Mouse (Mus musculus) ES-Bruce4 (cell line): ENCODE results near the gene Cfap36. TPM values are rescaled to one million over a fixed set of nuclear protein-coding genes. Genes with fewer than 3 reads are reported as not detected.

Experiments used
- H3K27ac ChIP-seq: 2 replicates; pipeline ENCODE4 v1.5.1; 2012; ENCODE audit warnings: low read length, inconsistent platforms; ENCODE audit not compliant: insufficient read depth
- H3K27me3 ChIP-seq: 2 replicates; pipeline ENCODE4 v1.6.1; 2012; ENCODE audit warnings: mild to moderate bottlenecking, low read length, inconsistent platforms; ENCODE audit not compliant: control insufficient read depth, poor library complexity, insufficient read depth, severe bottlenecking
- H3K36me3 ChIP-seq: 2 replicates; pipeline ENCODE4 v1.6.1; 2012; ENCODE audit warnings: inconsistent platforms, mild to moderate bottlenecking, low read length, moderate library complexity; ENCODE audit not compliant: control insufficient read depth, poor library complexity, insufficient read depth, severe bottlenecking
- H3K4me1 ChIP-seq: one replicate; pipeline ENCODE4 v1.8.1; 2011; ENCODE audit warnings: low read length; ENCODE audit not compliant: control insufficient read depth, insufficient read depth
- H3K4me3 ChIP-seq: 2 replicates; pipeline ENCODE4 v1.5.1; 2011; ENCODE audit warnings: low read depth, mild to moderate bottlenecking, low read length
- H3K9ac ChIP-seq: 2 replicates; pipeline ENCODE4 v1.6.1; 2012; ENCODE audit warnings: low read depth, mild to moderate bottlenecking, inconsistent platforms; ENCODE audit not compliant: poor library complexity, severe bottlenecking
- H3K9me3 ChIP-seq: replicated peaks from 2 replicates; pipeline ENCODE4 v1.6.1; 2012; ENCODE audit warnings: mild to moderate bottlenecking, low read length, inconsistent platforms; ENCODE audit not compliant: control insufficient read depth, poor library complexity, insufficient read depth, severe bottlenecking
- CTCF ChIP-seq: IDR thresholded peaks from one replicate; pipeline ENCODE4 v1.8.1; 2011; ENCODE audit warnings: low read depth, low read length
- EP300 ChIP-seq: IDR thresholded peaks from 2 replicates; pipeline ENCODE4 v1.6.1; 2011; ENCODE audit warnings: low read depth, low read length; ENCODE audit not compliant: insufficient read depth
- POLR2A ChIP-seq: IDR thresholded peaks from one replicate; pipeline ENCODE4 v1.8.1; 2011; ENCODE audit warnings: low read length; ENCODE audit not compliant: insufficient read depth
- polyA plus RNA-seq: library from polyadenylated mRNA; stranded (reverse); fragments of >200 nt; gene quantifications from 2 replicates; pipeline ENCODE4 v1.2.4, GENCODE M21; 2011; ENCODE audit warnings: low read depth; ENCODE audit not compliant: missing spikeins, insufficient read depth, insufficient read length

Cfap36 gene
- polyA plus RNA-seq, 1 experiment = 28.4 TPM

GRCm38 (mm10) chr11:29248386-29248785 lies 1.2 kb upstream of the Cfap36 start:
- Histone ChIP-seq H3K27ac (no peak overlapping the region), H3K9me3 (no peaks in the 10 kb centered on the region), H3K9ac (no peak overlapping the region), H3K4me3 (no peak overlapping the region), H3K36me3 (no peaks in the 10 kb centered on the region), H3K4me1 (no peaks in the 10 kb centered on the region), H3K27me3 (no peaks in the 10 kb centered on the region)
- TF ChIP-seq POLR2A (no peak), EP300 (no peak), CTCF (no peak)

GRCm38 (mm10) chr11:29247725-29248124 lies 516 bp upstream of the Cfap36 start:
- no peak overlapping the region for H3K9ac ChIP-seq
- TF ChIP-seq EP300 = no peak
- no peak for TF ChIP-seq POLR2A
- no peak for TF ChIP-seq CTCF
- no peaks in the 10 kb centered on the region for H3K9me3 ChIP-seq
- no peak overlapping the region for H3K27ac ChIP-seq
- H3K4me3 ChIP-seq = no peak overlapping the region
- no peaks in the 10 kb centered on the region for H3K4me1 ChIP-seq
- H3K27me3 ChIP-seq = no peaks in the 10 kb centered on the region
- H3K36me3 ChIP-seq = no peaks in the 10 kb centered on the region; the same call in 1 of the 2 replicates

- Histone ChIP-seq H3K27me3 (no peaks in the 10 kb centered on the region), H3K9me3 (no peaks in the 10 kb centered on the region), H3K9ac (0 out of 2 replicates have a peak overlapping the region, but pooled peaks have one; percentile 54), H3K4me1 (no peaks in the 10 kb centered on the region), H3K27ac (no peak overlapping the region), H3K4me3 (no peak overlapping the region), H3K36me3 (no peaks in the 10 kb centered on the region; the same call in 1 of the 2 replicates)
- no peak for TF ChIP-seq EP300
- no peak for TF ChIP-seq POLR2A
- TF ChIP-seq CTCF = no peak
These were observed 1.2 kb downstream of the Cfap36 start for GRCm38 (mm10) chr11:29245988-29246387.

DNA sequence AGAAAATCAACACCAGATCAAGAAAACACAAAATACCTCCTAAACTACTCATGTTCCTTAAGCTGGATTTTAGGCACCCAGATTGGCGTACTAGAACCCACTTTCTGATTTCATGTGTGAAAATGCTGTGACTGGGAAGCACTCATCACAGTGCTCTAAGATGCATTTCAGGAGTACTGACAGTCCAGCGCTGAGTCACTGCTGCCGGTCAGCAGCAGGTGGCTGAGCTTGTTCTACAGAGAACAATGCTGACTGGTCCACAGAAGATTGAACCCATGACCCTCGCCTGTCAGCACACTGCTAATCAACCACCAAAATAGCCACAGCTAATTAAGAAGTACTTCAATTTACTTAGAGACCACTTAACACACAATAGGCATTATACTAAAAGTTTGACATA lies 5.2 kb downstream of the Cfap36 start:
- H3K36me3 ChIP-seq = no peaks in the 10 kb centered on the region; the same call in 1 of the 2 replicates
- TF ChIP-seq EP300 (no peak), CTCF (no peak), POLR2A (no peak)
- H3K9me3 ChIP-seq = no peaks in the 10 kb centered on the region
- H3K9ac ChIP-seq = no peak overlapping the region
- no peaks in the 10 kb centered on the region for H3K4me1 ChIP-seq
- H3K27me3 ChIP-seq = no peaks in the 10 kb centered on the region
- no peak overlapping the region for H3K27ac ChIP-seq
- no peak overlapping the region for H3K4me3 ChIP-seq

DNA sequence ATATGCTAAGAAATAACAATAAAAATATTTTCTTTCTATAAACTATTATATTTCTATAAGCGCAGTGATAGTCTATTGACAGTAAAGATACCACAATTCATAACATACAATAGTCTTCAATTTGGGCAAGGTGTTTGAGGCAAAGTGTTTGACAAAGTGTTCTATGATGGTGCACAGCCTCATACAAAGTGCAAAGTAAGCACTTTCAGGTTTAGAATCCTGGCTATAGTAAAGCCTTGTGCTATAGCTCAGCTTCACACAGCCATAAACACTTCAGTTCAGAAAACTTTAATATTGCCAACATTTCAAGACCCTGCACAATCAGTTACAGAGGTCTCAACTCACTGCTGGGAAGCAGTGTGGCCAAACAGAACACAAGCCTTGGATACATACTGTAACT lies 7.9 kb downstream of the Cfap36 start:
- H3K9me3 ChIP-seq = no peaks in the 10 kb centered on the region
- no peak for TF ChIP-seq POLR2A
- no peak for TF ChIP-seq CTCF
- no peak for TF ChIP-seq EP300

DNA sequence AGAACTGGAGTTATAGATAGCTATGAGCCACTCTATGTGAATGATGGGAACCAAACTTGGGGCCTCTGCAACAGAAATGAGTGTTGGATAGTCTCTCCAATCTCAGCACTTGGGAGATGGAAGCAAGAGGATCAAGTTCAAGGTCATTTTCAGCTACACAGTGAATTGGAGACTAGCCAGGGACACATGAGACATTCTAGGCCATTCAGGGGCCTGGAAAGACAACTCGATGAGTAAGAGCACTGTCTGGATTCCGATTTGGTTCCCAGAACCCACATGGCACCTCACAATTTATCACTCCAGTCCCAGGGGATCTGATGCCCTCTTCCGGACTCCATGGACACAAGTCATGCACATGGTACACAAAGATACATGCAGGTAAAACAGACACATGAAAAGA lies 8.7 kb downstream of the Cfap36 start:
- no peak overlapping the region for H3K4me3 ChIP-seq
- TF ChIP-seq POLR2A (no peak), EP300 (no peak), CTCF (no peak)

More for the DNA sequence above, 7.9 kb downstream of the Cfap36 start:
- no peaks in the 10 kb centered on the region; the same call in 1 of the 2 replicates for H3K36me3 ChIP-seq
- no peaks in the 10 kb centered on the region for H3K27me3 ChIP-seq
- no peaks in the 10 kb centered on the region for H3K4me1 ChIP-seq
- no peak overlapping the region for H3K4me3 ChIP-seq
- H3K27ac ChIP-seq = no peak overlapping the region
- H3K9ac ChIP-seq = no peak overlapping the region

More for the DNA sequence above, 8.7 kb downstream of the Cfap36 start:
- H3K27ac ChIP-seq = no peak overlapping the region
- no peaks in the 10 kb centered on the region for H3K4me1 ChIP-seq
- no peaks in the 10 kb centered on the region for H3K9me3 ChIP-seq
- H3K27me3 ChIP-seq = no peaks in the 10 kb centered on the region
- H3K9ac ChIP-seq = no peak overlapping the region
- no peaks in the 10 kb centered on the region; the same call in 1 of the 2 replicates for H3K36me3 ChIP-seq
